Mouse (Mus musculus): ENCODE measurements around the gene Slc25a47. TPM values are rescaled to one million over a fixed set of nuclear protein-coding genes. Genes with fewer than 3 reads are reported as not detected.
A peak's percentile ranks its signal among the peaks of the same experiment; 100 is the strongest.

Slc25a47 gene
- total RNA-seq, 2 experiments from 2014 or later = 0.22 to 0.59 TPM

- ATAC-seq (ENCODE audit: poor library complexity, severe bottlenecking) = no peak
Observed at GRCm38 (mm10) chr12:108857109-108857508, 21.3 kb downstream of the Slc25a47 start.

DNA sequence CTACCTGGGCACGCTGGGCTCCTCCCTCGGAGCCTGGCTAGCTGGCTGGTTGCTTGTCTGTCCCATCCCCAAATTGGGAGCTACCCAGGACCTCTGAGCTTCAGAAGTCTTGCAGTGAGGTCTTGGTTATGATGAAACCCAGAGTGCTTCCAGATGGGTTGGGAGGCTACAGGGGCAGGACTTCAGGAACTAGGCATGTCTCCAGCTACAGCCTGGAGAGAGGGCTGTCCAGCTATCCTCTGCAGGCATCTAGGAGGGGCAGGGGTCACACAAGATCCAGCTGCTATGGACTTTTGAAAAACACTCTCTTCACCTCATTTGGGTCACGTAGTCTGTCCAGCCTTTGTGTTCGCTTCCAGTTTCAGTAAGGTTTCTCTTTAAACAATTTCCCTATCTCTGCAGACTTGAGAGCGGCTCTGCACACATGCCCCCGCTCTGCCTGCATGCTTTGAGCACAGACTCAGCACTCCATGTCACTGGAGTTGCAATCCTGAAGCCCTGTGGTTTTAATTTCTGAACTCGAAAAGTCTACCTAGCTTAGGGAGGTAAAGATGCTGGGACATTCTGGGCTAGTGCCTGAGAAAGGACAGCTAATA, 21.8 kb downstream of the Slc25a47 start:
- no peak for ATAC-seq (ENCODE audit: poor library complexity, severe bottlenecking)

DNA sequence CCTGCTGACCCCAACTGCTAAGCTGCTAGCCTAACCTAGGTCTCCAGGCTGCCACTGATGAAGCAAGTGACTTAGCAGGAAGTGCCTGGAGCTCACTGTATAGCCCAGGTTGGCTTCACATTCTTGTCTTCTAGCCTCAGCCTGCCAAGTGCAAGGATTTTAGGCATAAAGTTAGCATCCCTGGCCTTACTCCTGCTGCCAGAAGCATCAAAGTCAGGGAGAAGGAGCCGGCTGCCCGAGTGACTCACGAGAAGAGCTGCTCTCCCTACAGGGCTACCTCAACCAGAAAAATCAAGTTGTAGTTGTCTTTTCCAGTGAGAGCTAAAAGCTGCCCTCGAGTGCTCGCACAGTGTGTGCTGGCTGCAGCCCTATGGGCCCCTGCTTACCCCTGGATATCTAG, 22.6 kb downstream of the Slc25a47 start:
- no peak for ATAC-seq (ENCODE audit: poor library complexity, severe bottlenecking)

- no peak for ATAC-seq (ENCODE audit: poor library complexity, severe bottlenecking)
Observed at GRCm38 (mm10) chr12:108865007-108865494, 29.2 kb downstream of the Slc25a47 start.

- ATAC-seq (ENCODE audit: poor library complexity, severe bottlenecking) = no peak
Observed at GRCm38 (mm10) chr12:108869575-108869974, 33.7 kb downstream of the Slc25a47 start.

GRCm38 (mm10) chr12:108873122-108873521, 37.3 kb downstream of the Slc25a47 start:
- no peak for ATAC-seq (ENCODE audit: poor library complexity, severe bottlenecking)

GRCm38 (mm10) chr12:108879138-108879537, 43.3 kb downstream of the Slc25a47 start:
- no peak for ATAC-seq (ENCODE audit: poor library complexity, severe bottlenecking)

DNA sequence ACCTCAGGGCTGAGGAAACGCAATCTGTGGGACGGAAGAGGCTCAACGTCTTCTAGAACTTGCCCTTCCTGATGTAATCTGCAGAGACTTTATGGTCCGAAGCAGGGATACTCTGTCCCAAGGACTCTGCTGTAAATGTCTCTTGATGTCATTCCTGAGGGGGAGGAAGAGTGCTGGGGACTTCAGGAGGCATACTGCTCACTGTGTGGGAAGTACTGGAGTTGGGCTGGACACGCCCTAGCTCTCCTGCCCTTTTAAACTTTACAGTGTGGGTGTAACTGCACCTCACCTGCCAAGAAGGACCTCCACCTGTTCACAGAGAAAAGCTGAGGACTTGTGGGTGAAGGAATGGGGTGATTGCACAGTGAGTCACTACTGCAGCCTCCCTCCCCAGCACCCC, 44.8 kb downstream of the Slc25a47 start:
- ATAC-seq (ENCODE audit: poor library complexity, severe bottlenecking) = no peak

DNA sequence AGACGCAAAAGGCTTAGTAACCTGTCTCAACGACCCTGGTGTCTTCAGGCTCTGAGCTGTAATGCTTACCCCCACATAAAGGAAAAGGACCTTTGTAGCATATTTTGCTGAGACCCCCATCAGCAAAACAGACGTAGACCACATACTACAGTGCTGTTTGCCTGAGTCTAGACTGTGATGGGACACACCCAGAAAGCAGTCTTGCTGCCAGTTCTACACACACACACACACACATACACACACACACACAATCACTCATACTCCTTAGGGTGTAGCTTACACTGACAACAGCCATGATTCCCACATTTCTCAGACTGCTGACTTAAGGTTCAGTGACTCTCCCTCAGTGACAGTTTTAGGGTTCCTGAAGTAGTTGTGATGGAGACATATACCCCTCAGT, 45.3 kb downstream of the Slc25a47 start:
- ATAC-seq (ENCODE audit: poor library complexity, severe bottlenecking) = no peak

GRCm38 (mm10) chr12:108882776-108883175, 46.9 kb downstream of the Slc25a47 start:
- ATAC-seq (ENCODE audit: poor library complexity, severe bottlenecking) = no peak

DNA sequence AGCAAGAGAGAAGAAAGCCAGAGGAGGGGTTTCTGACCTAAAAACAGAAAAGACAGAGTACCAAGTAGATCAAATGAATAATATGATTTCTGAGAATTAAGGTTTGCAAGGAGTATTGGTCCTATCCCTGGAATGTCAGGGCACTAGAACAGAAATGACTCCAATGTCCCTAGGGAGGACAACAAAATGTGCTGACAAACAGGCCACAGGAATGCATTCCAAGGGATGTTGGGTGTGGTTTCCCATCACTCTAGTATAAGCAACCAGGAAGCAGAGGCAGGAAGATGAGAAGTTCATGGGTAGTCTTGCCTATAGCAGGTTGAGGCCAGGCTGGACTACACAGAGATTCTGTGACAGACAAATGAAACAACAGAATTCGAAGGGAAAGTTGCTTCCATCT, 50.1 kb downstream of the Slc25a47 start:
- no peak for ATAC-seq (ENCODE audit: poor library complexity, severe bottlenecking)

DNA sequence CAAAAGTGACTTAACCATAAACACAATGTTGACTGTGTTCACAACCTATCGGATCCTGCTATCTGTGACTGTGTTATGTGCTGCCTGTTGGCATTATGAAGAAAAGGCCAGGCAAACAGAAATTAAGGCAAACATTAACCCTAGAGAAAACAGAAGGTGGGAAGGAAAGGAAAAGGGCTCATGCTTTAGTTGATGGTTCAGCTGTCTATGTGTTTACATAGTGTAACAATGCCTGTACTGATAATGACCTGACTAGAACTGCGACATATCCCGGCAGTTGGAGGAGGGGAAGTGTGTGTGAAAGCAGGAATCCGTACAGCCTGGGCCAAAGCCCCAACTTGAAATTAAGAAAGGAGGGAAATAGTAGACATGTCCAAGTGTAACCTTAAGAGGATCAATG, 51.2 kb downstream of the Slc25a47 start:
- no peak for ATAC-seq (ENCODE audit: poor library complexity, severe bottlenecking)

DNA sequence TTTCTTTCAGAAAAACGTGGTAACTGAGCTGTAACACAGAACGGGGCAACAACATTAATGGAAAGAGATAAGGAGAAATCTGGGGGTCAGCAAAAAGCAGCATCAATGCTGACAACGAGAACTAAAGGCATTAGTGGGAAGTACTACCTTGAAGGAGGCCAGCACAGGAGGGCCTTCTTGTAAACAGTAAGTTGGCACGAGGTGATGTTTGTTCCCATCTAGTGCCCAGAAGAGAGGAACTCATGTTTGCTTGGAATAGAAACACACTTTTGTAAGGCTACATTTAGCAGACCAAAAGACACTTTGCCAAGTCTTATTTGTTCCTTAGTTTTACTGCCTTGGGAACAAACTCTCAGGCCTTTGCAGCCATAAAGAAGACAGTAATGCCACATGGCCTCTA, 52.8 kb downstream of the Slc25a47 start:
- no peak for ATAC-seq (ENCODE audit: poor library complexity, severe bottlenecking)

DNA sequence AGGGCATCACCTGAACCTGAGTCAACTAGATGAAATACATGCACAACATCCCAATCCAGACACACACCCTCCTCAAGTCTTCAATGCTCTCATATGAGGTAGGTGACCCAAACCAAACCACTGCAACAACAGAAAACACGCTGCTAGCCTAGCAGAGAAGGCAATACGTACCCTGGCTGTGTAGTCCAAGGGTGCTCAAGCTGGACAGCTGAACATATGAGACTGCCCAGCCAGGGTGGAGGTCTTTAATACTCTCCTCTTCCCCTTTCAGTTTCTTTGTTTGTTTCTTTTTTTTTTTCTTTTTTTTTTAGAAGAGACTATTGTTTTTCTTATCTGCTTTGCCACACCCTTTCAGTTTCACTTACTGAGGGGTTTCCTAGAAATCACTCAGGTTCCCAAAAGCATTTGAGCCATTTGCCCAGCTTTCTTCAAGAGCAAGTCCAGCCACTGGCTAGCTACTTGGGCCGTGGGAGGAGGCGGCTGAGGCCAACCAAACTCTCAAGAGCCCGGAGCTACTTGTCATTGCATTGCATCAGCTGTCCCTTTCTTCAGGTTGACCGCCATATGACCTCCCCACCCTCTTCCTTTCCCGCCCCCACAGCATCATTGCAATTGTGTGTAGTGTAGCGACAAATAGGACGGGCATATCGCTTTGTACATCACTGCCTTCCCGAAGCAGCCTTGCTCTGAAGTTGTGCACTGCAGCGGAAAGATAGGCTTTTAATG, 57.3 kb downstream of the Slc25a47 start, which contains the start of gene Wdr25:
Gene Wdr25 (plus strand): TSS at position 643 of the 726 bp plus-strand sequence.
- ATAC-seq (ENCODE audit: poor library complexity, severe bottlenecking) = peak; percentile 63

DNA sequence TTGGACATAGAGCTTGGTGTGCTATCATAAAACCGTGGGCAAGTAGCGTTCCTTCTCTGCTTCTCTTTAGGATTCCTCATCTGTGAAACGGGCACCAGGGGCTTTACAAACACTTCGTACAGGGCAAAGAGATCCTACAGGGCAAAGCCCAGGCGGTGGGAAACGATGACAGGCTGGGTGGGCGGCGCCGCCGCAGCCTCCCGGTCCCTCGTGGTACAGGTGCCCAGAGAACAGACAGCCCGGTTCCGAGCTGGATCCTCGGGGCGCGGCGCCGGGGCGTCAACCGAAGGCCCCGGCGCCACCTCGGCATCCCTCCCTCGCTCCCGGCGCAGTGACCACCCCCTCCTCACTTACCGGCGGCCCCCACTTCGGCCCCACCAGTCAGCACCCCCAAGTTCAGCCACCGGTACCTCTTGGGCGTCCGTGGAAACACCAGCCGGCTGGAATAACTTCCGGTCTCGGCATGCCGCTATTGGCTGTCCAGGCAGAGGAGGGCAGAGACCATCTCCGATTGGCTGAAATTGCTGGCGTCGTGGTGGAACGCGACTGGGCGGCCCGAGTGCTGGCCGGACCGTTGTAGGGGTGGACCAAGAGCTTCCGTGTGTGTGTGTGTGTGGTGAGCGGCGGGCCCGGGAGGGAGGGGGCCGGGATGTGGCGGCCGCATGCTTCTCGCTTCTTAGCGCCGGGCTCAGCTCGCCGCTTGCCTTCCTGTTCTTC, 58.0 kb downstream of the Slc25a47 start, which contains the start of gene Wars:
Gene Wars (minus strand): TSS at position 460 of the 717 bp plus-strand sequence.
- ATAC-seq (ENCODE audit: poor library complexity, severe bottlenecking) = peak; percentile 96

DNA sequence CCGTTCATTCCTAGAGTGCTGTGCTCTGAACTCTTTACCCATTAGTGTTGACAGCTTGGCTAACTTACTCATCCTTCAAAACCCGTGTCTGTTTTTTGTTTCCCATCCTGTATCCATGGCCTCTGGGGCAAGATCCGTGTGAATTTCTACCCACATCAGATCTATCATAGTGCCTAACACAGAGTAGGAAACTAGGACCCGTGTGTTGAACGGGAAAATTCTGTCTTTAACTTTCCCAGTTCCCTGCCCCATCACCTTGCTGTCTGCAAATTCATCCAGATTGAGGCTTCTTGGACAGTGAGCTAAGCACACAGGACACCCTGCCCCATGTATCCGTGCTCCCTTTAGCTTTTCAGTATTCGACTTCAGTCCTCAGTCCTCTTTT, 58.6 kb downstream of the Slc25a47 start:
- ATAC-seq (ENCODE audit: poor library complexity, severe bottlenecking) = no peak

DNA sequence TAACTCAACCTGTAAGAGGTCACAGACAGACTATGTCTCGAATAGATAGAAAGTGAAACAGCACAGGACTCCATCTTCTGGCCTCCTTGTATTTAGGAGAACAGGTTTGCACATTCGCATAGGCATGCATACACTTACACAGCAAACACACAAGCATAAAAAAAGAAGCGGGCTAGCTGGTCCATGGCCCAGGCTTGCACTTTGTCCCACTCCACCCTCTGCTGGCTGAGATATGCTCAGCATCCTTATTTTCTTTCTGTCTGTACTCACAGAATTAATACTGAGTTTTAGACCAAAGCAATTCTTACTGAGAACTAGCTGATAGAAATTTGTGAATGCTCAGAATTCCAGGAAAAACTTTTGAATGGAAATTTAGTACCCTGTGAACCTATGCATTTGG, 60.2 kb downstream of the Slc25a47 start:
- no peak for ATAC-seq (ENCODE audit: poor library complexity, severe bottlenecking)

DNA sequence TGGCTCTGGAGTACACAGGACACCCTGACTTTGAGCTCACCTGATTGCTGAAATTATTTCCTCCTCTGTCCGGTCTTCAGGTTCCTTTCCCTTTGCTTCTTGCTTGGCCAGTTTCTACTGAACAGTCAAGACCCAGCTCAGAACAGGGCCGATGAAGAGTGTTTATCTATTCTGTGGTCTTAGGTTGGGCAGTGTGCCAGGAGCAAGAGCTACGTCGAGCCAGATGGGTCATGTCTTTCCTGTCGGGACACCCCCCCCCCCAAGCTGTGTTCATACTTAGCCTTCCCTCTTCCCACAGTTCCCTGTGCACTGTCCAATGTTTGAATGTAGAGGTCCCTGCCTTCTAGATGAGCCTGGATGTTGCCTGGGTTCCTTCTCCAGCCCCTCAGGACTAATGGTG, 65.5 kb downstream of the Slc25a47 start:
- ATAC-seq (ENCODE audit: poor library complexity, severe bottlenecking) = no peak

DNA sequence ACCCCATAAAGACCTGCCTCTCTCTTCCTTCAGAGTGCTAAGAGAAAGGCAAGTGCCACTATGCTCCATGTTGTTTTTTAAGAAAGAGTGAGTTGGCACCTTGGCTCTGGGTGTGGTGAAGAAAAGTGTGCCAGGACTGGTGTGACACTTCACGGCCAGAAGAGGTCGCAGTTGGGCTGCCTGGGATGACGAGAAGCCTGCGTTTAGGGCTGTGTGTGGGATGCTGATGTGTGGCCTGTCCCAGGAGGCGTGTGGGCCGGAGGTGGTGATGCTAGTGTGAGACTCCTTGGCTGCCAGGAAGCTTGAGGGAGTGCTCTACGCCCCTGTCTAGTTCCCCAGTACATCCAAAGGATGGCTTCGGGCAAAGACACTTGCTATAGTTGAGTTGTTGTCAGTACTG, 67.1 kb downstream of the Slc25a47 start:
- ATAC-seq (ENCODE audit: poor library complexity, severe bottlenecking) = peak; percentile 90

DNA sequence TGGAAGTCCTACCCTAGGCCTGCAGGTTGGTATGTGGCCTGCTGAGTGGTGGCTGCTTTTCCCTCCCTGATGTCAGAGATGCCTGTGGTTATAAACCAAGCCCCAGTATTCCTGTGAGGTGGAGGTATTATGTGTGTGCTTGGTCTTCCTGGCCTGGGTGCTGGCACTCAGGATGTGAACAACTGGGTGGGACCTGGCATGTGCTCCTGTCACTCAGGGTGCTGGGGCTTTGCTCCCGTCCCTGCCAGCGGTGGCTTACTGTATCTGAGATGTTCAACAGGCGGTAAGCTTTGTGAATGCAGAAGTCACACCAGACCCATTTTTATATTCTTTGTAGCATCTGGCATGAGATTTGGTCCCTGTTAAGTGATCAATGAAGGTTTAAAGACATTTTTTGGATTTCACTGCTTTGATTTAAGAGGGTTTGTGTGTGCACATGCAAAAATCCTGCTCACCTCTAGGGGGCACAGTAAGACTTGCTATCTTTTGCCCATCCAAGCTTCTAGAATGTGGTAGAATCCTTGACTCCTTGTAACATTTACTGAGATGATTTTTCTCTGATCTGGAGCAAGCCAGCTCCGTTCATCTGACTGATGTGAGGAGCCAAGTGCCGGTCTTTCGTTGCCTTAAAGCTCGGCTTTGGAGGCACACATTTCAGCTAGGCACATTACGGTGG, 67.9 kb downstream of the Slc25a47 start:
- peak; percentile 50 for ATAC-seq (ENCODE audit: poor library complexity, severe bottlenecking)

DNA sequence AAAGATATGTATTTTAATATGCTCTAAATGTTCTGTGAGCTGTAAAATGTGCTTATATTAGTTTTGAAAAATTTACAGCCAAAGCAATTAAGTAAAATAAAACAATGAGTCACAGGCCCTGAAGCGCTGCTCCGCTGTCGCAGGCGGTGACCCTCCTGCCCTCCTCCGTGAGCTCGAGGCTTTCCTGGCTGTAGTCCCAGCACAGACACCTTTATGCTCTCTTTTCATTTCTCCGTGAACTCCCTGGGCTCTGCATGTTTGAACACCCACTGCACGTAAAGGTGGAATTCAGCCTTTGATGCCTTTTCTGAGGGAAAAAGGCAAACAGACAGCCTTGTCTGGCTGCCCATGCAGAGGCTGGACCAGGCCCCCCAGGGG, 68.4 kb downstream of the Slc25a47 start:
- no peak for ATAC-seq (ENCODE audit: poor library complexity, severe bottlenecking)

Data from megakaryocyte, adult 5-6 weeks (primary cell).